Mouse (Mus musculus): Measurements from ENCODE around the gene Hspa1a.

DNA sequence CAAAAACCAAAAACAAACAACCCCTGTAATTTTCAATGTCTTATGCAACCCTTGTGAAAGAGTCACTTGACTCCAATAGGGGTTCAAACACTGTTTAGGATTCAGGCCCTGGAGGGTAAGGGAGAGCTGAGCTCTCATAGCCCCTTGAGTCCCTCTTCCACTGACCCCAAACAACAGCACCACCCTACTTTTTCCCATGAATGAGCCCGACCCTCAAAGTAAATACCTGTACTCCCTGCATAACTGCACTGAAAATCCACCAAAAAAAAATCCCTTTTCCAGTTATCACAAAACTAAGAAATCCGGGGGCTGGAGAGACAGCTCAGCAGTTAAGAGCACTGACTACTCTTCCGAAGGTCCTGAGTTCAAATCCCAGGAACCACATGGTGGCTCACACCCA is 16.1 kb downstream of the Hspa1a start:
- TF ChIP-seq POLR2A (IDR thresholded peaks at IDR 0.05; ENCODE audit: control insufficient read depth, low read depth, low read length): no peak
- no peak for TF ChIP-seq CTCF (IDR thresholded peaks at IDR 0.05; ENCODE audit: control insufficient read depth, insufficient read depth, insufficient replicate concordance, low read depth, low read length)
